Mouse (Mus musculus): ENCODE measurements around the gene Diaph3. TPM values are rescaled to one million over a fixed set of nuclear protein-coding genes. Genes with fewer than 3 reads are reported as not detected.

Diaph3 gene
- total RNA-seq (2023) = 2.1 TPM

DNA sequence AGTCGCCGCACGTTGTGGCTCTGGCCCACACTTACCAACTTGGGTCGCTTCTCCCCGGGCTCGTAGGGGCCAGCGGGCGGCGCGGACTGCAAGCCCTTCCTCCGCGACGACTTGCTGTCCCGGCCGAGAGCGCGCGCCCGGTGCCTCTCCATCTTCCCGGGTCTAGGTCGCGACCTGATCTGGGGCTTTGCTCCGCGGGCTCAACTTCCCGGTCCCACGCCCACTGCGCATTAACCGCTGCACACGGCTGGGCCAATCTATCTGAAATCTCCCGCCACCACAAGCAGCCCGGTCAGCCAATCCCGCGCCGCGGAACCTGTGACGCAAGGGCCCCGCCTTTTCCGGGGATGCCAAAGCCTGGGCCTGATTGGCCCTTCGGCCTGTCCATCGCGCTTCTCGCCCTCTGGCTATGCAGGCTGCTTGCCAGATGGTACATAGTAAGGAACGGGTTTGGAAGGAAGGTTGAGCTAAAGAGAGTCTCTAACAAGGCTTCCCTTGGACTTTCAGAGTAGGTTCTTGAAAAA, at the start of gene Diaph3:
Gene Diaph3 (minus strand): TSS at position 273 of the 524 bp plus-strand sequence.

